Mouse (Mus musculus): Measurements from ENCODE around the gene Smim1. TPM values are rescaled to one million over a fixed set of nuclear protein-coding genes. Genes with fewer than 3 reads are reported as not detected.
A peak's percentile ranks its signal among the peaks of the same experiment; 100 is the strongest.

Gene Smim1
- polyA plus RNA-seq, 1 experiment from 2014 or later, result 10.2 TPM

- Histone ChIP-seq H3K27me3 (ENCODE audit: control insufficient read depth, insufficient read depth, low read length) (no peaks in the 10 kb centered on the region), H3K36me3 (ENCODE audit: control insufficient read depth, insufficient read depth, low read length) (no peaks in the 10 kb centered on the region), H3K9me3 (ENCODE audit: control insufficient read depth, low read length) (no peaks in the 10 kb centered on the region), H3K9ac (ENCODE audit: low read length) (no peak overlapping the region), H3K4me3 (ENCODE audit: low read depth, low read length) (no peak overlapping the region), H3K4me2 (ENCODE audit: low read depth, low read length, severe bottlenecking) (no peak overlapping the region), H3K4me1 (replicated peaks; ENCODE audit: control insufficient read depth, insufficient read depth, low read length) (no peaks in the 10 kb centered on the region), H3K27ac (ENCODE audit: low read depth, low read length) (no peak overlapping the region)
- no peak for ATAC-seq (replicated peaks; ENCODE audit: low FRiP score)
- WGBS, result 91% methylated on average over 7 of the region's 7 CpGs
- no peak for DNase-seq (ENCODE audit: low spot score)
Observed at GRCm38 (mm10) chr4:154055482-154055881, 29.5 kb upstream of the Smim1 start.

- WGBS, result 71% methylated on average over 4 of the region's 4 CpGs
- Histone ChIP-seq H3K36me3 (ENCODE audit: control insufficient read depth, insufficient read depth, low read length) (no peaks in the 10 kb centered on the region), H3K4me2 (ENCODE audit: low read depth, low read length, severe bottlenecking) (no peak overlapping the region), H3K9ac (ENCODE audit: low read length) (no peak overlapping the region), H3K4me1 (replicated peaks; ENCODE audit: control insufficient read depth, insufficient read depth, low read length) (no peaks in the 10 kb centered on the region), H3K9me3 (ENCODE audit: control insufficient read depth, low read length) (no peaks in the 10 kb centered on the region), H3K27ac (ENCODE audit: low read depth, low read length) (no peak overlapping the region), H3K27me3 (ENCODE audit: control insufficient read depth, insufficient read depth, low read length) (no peaks in the 10 kb centered on the region), H3K4me3 (ENCODE audit: low read depth, low read length) (no peak overlapping the region)
- no peak for ATAC-seq (replicated peaks; ENCODE audit: low FRiP score)
- DNase-seq (ENCODE audit: low spot score), result no peak
Observed at GRCm38 (mm10) chr4:154053065-154053464, 27.0 kb upstream of the Smim1 start.

GRCm38 (mm10) chr4:154051401-154051800, 25.4 kb upstream of the Smim1 start:
- Histone ChIP-seq H3K9ac (ENCODE audit: low read length) (no peak overlapping the region), H3K4me1 (replicated peaks; ENCODE audit: control insufficient read depth, insufficient read depth, low read length) (no peaks in the 10 kb centered on the region), H3K9me3 (ENCODE audit: control insufficient read depth, low read length) (no peaks in the 10 kb centered on the region), H3K36me3 (ENCODE audit: control insufficient read depth, insufficient read depth, low read length) (no peaks in the 10 kb centered on the region), H3K4me3 (ENCODE audit: low read depth, low read length) (no peak overlapping the region), H3K27ac (ENCODE audit: low read depth, low read length) (no peak overlapping the region), H3K27me3 (ENCODE audit: control insufficient read depth, insufficient read depth, low read length) (no peaks in the 10 kb centered on the region), H3K4me2 (ENCODE audit: low read depth, low read length, severe bottlenecking) (no peak overlapping the region)
- DNase-seq (ENCODE audit: low spot score), result no peak
- 83% methylated on average over 3 of the region's 3 CpGs for WGBS
- no peak for ATAC-seq (replicated peaks; ENCODE audit: low FRiP score)

- no peak overlapping the region for H3K4me2 ChIP-seq (ENCODE audit: low read depth, low read length, severe bottlenecking)
- no peaks in the 10 kb centered on the region for H3K36me3 ChIP-seq (ENCODE audit: control insufficient read depth, insufficient read depth, low read length)
- no peak for DNase-seq (ENCODE audit: low spot score)
- ATAC-seq (replicated peaks; ENCODE audit: low FRiP score), result no peak
- no peaks in the 10 kb centered on the region for H3K4me1 ChIP-seq (replicated peaks; ENCODE audit: control insufficient read depth, insufficient read depth, low read length)
- no peak overlapping the region for H3K4me3 ChIP-seq (ENCODE audit: low read depth, low read length)
- H3K27me3 ChIP-seq (ENCODE audit: control insufficient read depth, insufficient read depth, low read length), result no peaks in the 10 kb centered on the region; the same call in 1 of the 2 replicates
- H3K9me3 ChIP-seq (ENCODE audit: control insufficient read depth, low read length), result no peaks in the 10 kb centered on the region
- H3K9ac ChIP-seq (ENCODE audit: low read length), result no peak overlapping the region
- H3K27ac ChIP-seq (ENCODE audit: low read depth, low read length), result no peak overlapping the region
- 64% methylated on average over 5 of the region's 5 CpGs for WGBS
Observed at GRCm38 (mm10) chr4:154045837-154046236, 19.8 kb upstream of the Smim1 start.

- 87% methylated on average over 9 of the region's 9 CpGs for WGBS
- no peak for DNase-seq (ENCODE audit: low spot score)
- Histone ChIP-seq H3K4me1 (replicated peaks; ENCODE audit: control insufficient read depth, insufficient read depth, low read length) (no peaks in the 10 kb centered on the region), H3K9ac (ENCODE audit: low read length) (no peak within 1 kb of the TSS), H3K27me3 (ENCODE audit: control insufficient read depth, insufficient read depth, low read length) (no peaks in the 10 kb centered on the region; the same call in 1 of the 2 replicates), H3K9me3 (ENCODE audit: control insufficient read depth, low read length) (no peaks in the 10 kb centered on the region), H3K4me2 (ENCODE audit: low read depth, low read length, severe bottlenecking) (no peak within 1 kb of the TSS), H3K27ac (ENCODE audit: low read depth, low read length) (no peak within 1 kb of the TSS), H3K4me3 (ENCODE audit: low read depth, low read length) (no peak within 1 kb of the TSS), H3K36me3 (ENCODE audit: control insufficient read depth, insufficient read depth, low read length) (no peaks in the 10 kb centered on the region)
- no peak for ATAC-seq (replicated peaks; ENCODE audit: low FRiP score)
Observed at GRCm38 (mm10) chr4:154042577-154042976, 16.5 kb upstream of the Smim1 start, which contains the start of gene Ccdc27. TSS of gene Ccdc27 (minus strand) at chr4:154042677.

- Histone ChIP-seq H3K9ac (ENCODE audit: low read length) (no peak overlapping the region), H3K4me1 (replicated peaks; ENCODE audit: control insufficient read depth, insufficient read depth, low read length) (no peaks in the 10 kb centered on the region), H3K36me3 (ENCODE audit: control insufficient read depth, insufficient read depth, low read length) (no peaks in the 10 kb centered on the region), H3K9me3 (ENCODE audit: control insufficient read depth, low read length) (no peaks in the 10 kb centered on the region), H3K27ac (ENCODE audit: low read depth, low read length) (no peak overlapping the region), H3K4me2 (ENCODE audit: low read depth, low read length, severe bottlenecking) (no peak overlapping the region), H3K27me3 (ENCODE audit: control insufficient read depth, insufficient read depth, low read length) (no peaks in the 10 kb centered on the region), H3K4me3 (ENCODE audit: low read depth, low read length) (no peak overlapping the region)
- DNase-seq (ENCODE audit: low spot score) (no peak), ATAC-seq (replicated peaks; ENCODE audit: low FRiP score) (no peak)
- 63% methylated on average over 3 of the region's 3 CpGs for WGBS
Observed at GRCm38 (mm10) chr4:154037123-154037522, 11.1 kb upstream of the Smim1 start.

GRCm38 (mm10) chr4:154028646-154029045, 2.6 kb upstream of the Smim1 start:
- H3K9ac ChIP-seq (ENCODE audit: low read length), result no peak overlapping the region
- peaks cover 5% of the 10 kb centered on the region; the same call in 1 of the 2 replicates for H3K4me1 ChIP-seq (replicated peaks; ENCODE audit: control insufficient read depth, insufficient read depth, low read length)
- DNase-seq (ENCODE audit: low spot score), result no peak
- no peak for ATAC-seq (replicated peaks; ENCODE audit: low FRiP score)
- no peaks in the 10 kb centered on the region for H3K36me3 ChIP-seq (ENCODE audit: control insufficient read depth, insufficient read depth, low read length)
- H3K27ac ChIP-seq (ENCODE audit: low read depth, low read length), result no peak overlapping the region
- H3K27me3 ChIP-seq (ENCODE audit: control insufficient read depth, insufficient read depth, low read length), result peaks cover 2% of the 10 kb centered on the region
- H3K4me2 ChIP-seq (ENCODE audit: low read depth, low read length, severe bottlenecking), result no peak overlapping the region
- H3K9me3 ChIP-seq (ENCODE audit: control insufficient read depth, low read length), result no peaks in the 10 kb centered on the region
- H3K4me3 ChIP-seq (ENCODE audit: low read depth, low read length), result no peak overlapping the region

- no peak for DNase-seq (ENCODE audit: low spot score)
- Histone ChIP-seq H3K36me3 (ENCODE audit: control insufficient read depth, insufficient read depth, low read length) (no peaks in the 10 kb centered on the region), H3K4me2 (ENCODE audit: low read depth, low read length, severe bottlenecking) (no peak overlapping the region), H3K27ac (ENCODE audit: low read depth, low read length) (no peak overlapping the region), H3K9ac (ENCODE audit: low read length) (no peak overlapping the region), H3K4me3 (ENCODE audit: low read depth, low read length) (no peak overlapping the region), H3K27me3 (ENCODE audit: control insufficient read depth, insufficient read depth, low read length) (peaks cover 2% of the 10 kb centered on the region), H3K4me1 (replicated peaks; ENCODE audit: control insufficient read depth, insufficient read depth, low read length) (peaks cover 5% of the 10 kb centered on the region; the same call in 1 of the 2 replicates), H3K9me3 (ENCODE audit: control insufficient read depth, low read length) (no peaks in the 10 kb centered on the region)
- 82% methylated on average over 7 of the region's 7 CpGs for WGBS
- ATAC-seq (replicated peaks; ENCODE audit: low FRiP score), result no peak
Observed at GRCm38 (mm10) chr4:154028066-154028465, 2.0 kb upstream of the Smim1 start.

GRCm38 (mm10) chr4:154026441-154026761, 371 bp upstream of the Smim1 start:
- Histone ChIP-seq H3K36me3 (ENCODE audit: control insufficient read depth, insufficient read depth, low read length) (no peaks in the 10 kb centered on the region), H3K27me3 (ENCODE audit: control insufficient read depth, insufficient read depth, low read length) (peaks cover 2% of the 10 kb centered on the region), H3K4me2 (ENCODE audit: low read depth, low read length, severe bottlenecking) (peak overlapping the region; percentile 54), H3K9me3 (ENCODE audit: control insufficient read depth, low read length) (no peaks in the 10 kb centered on the region), H3K4me3 (ENCODE audit: low read depth, low read length) (peak overlapping the region; percentile 14; the same call in 1 of the 2 replicates), H3K27ac (ENCODE audit: low read depth, low read length) (no peak overlapping the region), H3K4me1 (replicated peaks; ENCODE audit: control insufficient read depth, insufficient read depth, low read length) (peaks cover 5% of the 10 kb centered on the region; the same call in 1 of the 2 replicates), H3K9ac (ENCODE audit: low read length) (peak overlapping the region; percentile 35; the same call in 1 of the 2 replicates)
- ATAC-seq (replicated peaks; ENCODE audit: low FRiP score) (no peak), DNase-seq (ENCODE audit: low spot score) (no peak)
- 24% methylated on average over 2 of the region's 2 CpGs for WGBS
